Mouse (Mus musculus) myocyte (in vitro differentiated cells): ENCODE measurements around the gene Sdc3. TPM values are rescaled to one million over a fixed set of nuclear protein-coding genes. Genes with fewer than 3 reads are reported as not detected.

Source experiments
- H3K27me3 ChIP-seq: one replicate; pipeline ENCODE4 v1.6.1; 2011; ENCODE audit not compliant: control insufficient read depth, insufficient read depth, insufficient read length
- H3K36me3 ChIP-seq: one replicate; pipeline ENCODE4 v1.6.1; 2011; ENCODE audit not compliant: control insufficient read depth, insufficient read depth
- H3K4me2 ChIP-seq: one replicate; pipeline ENCODE4 v1.6.1; 2011; ENCODE audit warnings: low read depth, control low read depth
- H3K4me3 ChIP-seq: one replicate; pipeline ENCODE4 v1.5.1; 2011; ENCODE audit warnings: mild to moderate bottlenecking, control low read depth, moderate library complexity
- H3K79me2 ChIP-seq: one replicate; pipeline ENCODE4 v1.6.1; 2011; ENCODE audit not compliant: control insufficient read depth, insufficient read depth
- H3ac ChIP-seq: one replicate; pipeline ENCODE4 v1.6.1; 2011; ENCODE audit not compliant: control insufficient read depth, insufficient read length
- CEBPB ChIP-seq: IDR thresholded peaks from 2 replicates; pipeline ENCODE4 v1.6.1; 2011; ENCODE audit warnings: mild to moderate bottlenecking, moderate library complexity; ENCODE audit not compliant: poor library complexity, insufficient read depth, severe bottlenecking
- E2F4 ChIP-seq: IDR thresholded peaks from one replicate; pipeline ENCODE4 v1.6.1; 2011; ENCODE audit warnings: mild to moderate bottlenecking, control low read depth, moderate library complexity; ENCODE audit not compliant: insufficient read depth
- MAX ChIP-seq: IDR thresholded peaks from one replicate; pipeline ENCODE4 v1.6.1; 2011; ENCODE audit warnings: low read depth, mild to moderate bottlenecking, control low read depth
- MYOD1 ChIP-seq, 3 experiments: IDR thresholded peaks; one replicate each; pipeline ENCODE4 v1.6.1; 2011; ENCODE audit warnings: control low read depth in 2 of 3, low read depth in 2 of 3, mild to moderate bottlenecking in 2 of 3, moderate library complexity in 1 of 3; ENCODE audit not compliant: insufficient read length in 2 of 3, control insufficient read depth in 1 of 3
- MYOG ChIP-seq, 3 experiments: IDR thresholded peaks; one replicate each; pipeline ENCODE4 v1.6.1; 2011; ENCODE audit warnings: control low read depth in 2 of 3, low read depth in 2 of 3, mild to moderate bottlenecking in 2 of 3; ENCODE audit not compliant: insufficient read length in 2 of 3, control insufficient read depth in 1 of 3, insufficient read depth in 1 of 3
- POLR2A ChIP-seq: IDR thresholded peaks from one replicate; pipeline ENCODE4 v1.6.1; 2011; ENCODE audit warnings: low read depth, mild to moderate bottlenecking, control low read depth, moderate library complexity; ENCODE audit not compliant: insufficient read length
- POLR2AphosphoS2 ChIP-seq: IDR thresholded peaks from one replicate; pipeline ENCODE4 v1.6.1; 2011; ENCODE audit warnings: low read depth, control low read depth; ENCODE audit not compliant: insufficient read length
- REST ChIP-seq: IDR thresholded peaks from one replicate; pipeline ENCODE4 v1.6.1; 2011; ENCODE audit warnings: mild to moderate bottlenecking, control low read depth, moderate library complexity; ENCODE audit not compliant: insufficient read depth, insufficient read length
- SRF ChIP-seq: IDR thresholded peaks from one replicate; pipeline ENCODE4 v1.6.1; 2011; ENCODE audit warnings: low read depth; ENCODE audit not compliant: control insufficient read depth, insufficient read length
- TCF12 ChIP-seq: IDR thresholded peaks from one replicate; pipeline ENCODE4 v1.6.1; 2011; ENCODE audit warnings: mild to moderate bottlenecking, control low read depth; ENCODE audit not compliant: poor library complexity, insufficient read depth, severe bottlenecking
- TCF3 ChIP-seq: IDR thresholded peaks from one replicate; pipeline ENCODE4 v1.6.1; 2011; ENCODE audit warnings: low read depth, control low read depth; ENCODE audit not compliant: insufficient read length
- USF1 ChIP-seq: IDR thresholded peaks from one replicate; pipeline ENCODE4 v1.6.1; 2011; ENCODE audit warnings: low read depth, mild to moderate bottlenecking, control low read depth, moderate library complexity
- polyA plus RNA-seq: library from polyadenylated mRNA; unstranded; fragments of >200 nt; fragmentation: generic; extraction: Trizol; gene quantifications from one replicate; pipeline ENCODE4 v1.2.1, GENCODE M21; 2012; ENCODE audit warnings: missing spikeins

Sdc3 gene
- polyA plus RNA-seq, 1 experiment = 15.8 TPM

GRCm38 (mm10) chr4:130801624-130802329 lies 9.4 kb downstream of the Sdc3 start:
- TF ChIP-seq MYOD1 (IDR thresholded peaks at IDR 0.05; ENCODE audit: control insufficient read depth in 1 of 3, insufficient read length in 2 of 3, low read depth in 2 of 3) (peak in 2 of 3 experiments; percentile 59 to 66), CEBPB (no peak)
- H3K27me3 ChIP-seq = no peaks in the 10 kb centered on the region
- H3K4me2 ChIP-seq = peak overlapping the region; percentile 61
- H3K4me3 ChIP-seq = no peak overlapping the region
- H3K36me3 ChIP-seq = no peaks in the 10 kb centered on the region
- no peak overlapping the region for H3ac ChIP-seq
- H3K79me2 ChIP-seq = no peaks in the 10 kb centered on the region

GRCm38 (mm10) chr4:130803591-130803990 lies 11.3 kb downstream of the Sdc3 start:
- H3K4me3 ChIP-seq = no peak overlapping the region
- H3K79me2 ChIP-seq = no peaks in the 10 kb centered on the region
- H3ac ChIP-seq = no peak overlapping the region
- no peaks in the 10 kb centered on the region for H3K27me3 ChIP-seq
- H3K36me3 ChIP-seq = no peaks in the 10 kb centered on the region
- no peak overlapping the region for H3K4me2 ChIP-seq
- no peak for TF ChIP-seq USF1
- TF ChIP-seq SRF = no peak
- no peak for TF ChIP-seq CEBPB
- no peak for TF ChIP-seq TCF12
- no peak for TF ChIP-seq POLR2A

GRCm38 (mm10) chr4:130804292-130804691 lies 12.0 kb downstream of the Sdc3 start:
- TF ChIP-seq POLR2A = no peak
- no peak for TF ChIP-seq MYOG (IDR thresholded peaks at IDR 0.05; ENCODE audit: control insufficient read depth in 1 of 3, insufficient read depth in 1 of 3, insufficient read length in 2 of 3, low read depth in 2 of 3)
- no peak for TF ChIP-seq USF1
- no peak for TF ChIP-seq POLR2AphosphoS2
- TF ChIP-seq TCF3 = no peak
- no peak for TF ChIP-seq SRF
- Histone ChIP-seq H3ac (no peak overlapping the region), H3K4me3 (no peak overlapping the region), H3K27me3 (no peaks in the 10 kb centered on the region), H3K36me3 (no peaks in the 10 kb centered on the region), H3K4me2 (no peak overlapping the region), H3K79me2 (no peaks in the 10 kb centered on the region)

GRCm38 (mm10) chr4:130804771-130805361 lies 12.5 kb downstream of the Sdc3 start:
- no peaks in the 10 kb centered on the region for H3K27me3 ChIP-seq
- no peak overlapping the region for H3K4me3 ChIP-seq
- H3ac ChIP-seq = no peak overlapping the region
- no peaks in the 10 kb centered on the region for H3K79me2 ChIP-seq
- no peak for TF ChIP-seq REST
- TF ChIP-seq SRF = no peak
- TF ChIP-seq E2F4 = no peak
- no peak for TF ChIP-seq TCF3
- TF ChIP-seq MAX = no peak
- TF ChIP-seq POLR2A = no peak
- TF ChIP-seq MYOD1 (IDR thresholded peaks at IDR 0.05; ENCODE audit: control insufficient read depth in 1 of 3, insufficient read length in 2 of 3, low read depth in 2 of 3) = peak in 1 of 3 experiments; percentile 14
- peak in 2 of 3 experiments; percentile 31 to 57 for TF ChIP-seq MYOG (IDR thresholded peaks at IDR 0.05; ENCODE audit: control insufficient read depth in 1 of 3, insufficient read depth in 1 of 3, insufficient read length in 2 of 3, low read depth in 2 of 3)
- TF ChIP-seq CEBPB = no peak
- TF ChIP-seq TCF12 = no peak
- no peak for TF ChIP-seq USF1
- TF ChIP-seq POLR2AphosphoS2 = no peak
- no peaks in the 10 kb centered on the region for H3K36me3 ChIP-seq
- no peak overlapping the region for H3K4me2 ChIP-seq

- Histone ChIP-seq H3K27me3 (no peaks in the 10 kb centered on the region), H3ac (no peak overlapping the region), H3K79me2 (no peaks in the 10 kb centered on the region), H3K4me3 (no peak overlapping the region), H3K36me3 (no peaks in the 10 kb centered on the region), H3K4me2 (no peak overlapping the region)
- no peak for TF ChIP-seq POLR2A
- TF ChIP-seq CEBPB = no peak
- no peak for TF ChIP-seq TCF3
- no peak for TF ChIP-seq MAX
- TF ChIP-seq SRF = no peak
- TF ChIP-seq MYOD1 (IDR thresholded peaks at IDR 0.05; ENCODE audit: control insufficient read depth in 1 of 3, insufficient read length in 2 of 3, low read depth in 2 of 3) = no peak
- TF ChIP-seq MYOG (IDR thresholded peaks at IDR 0.05; ENCODE audit: control insufficient read depth in 1 of 3, insufficient read depth in 1 of 3, insufficient read length in 2 of 3, low read depth in 2 of 3) = no peak
- no peak for TF ChIP-seq REST
- TF ChIP-seq USF1 = no peak
- TF ChIP-seq TCF12 = no peak
- no peak for TF ChIP-seq E2F4
These were observed 13.4 kb downstream of the Sdc3 start for GRCm38 (mm10) chr4:130805746-130806145.
